Mouse (Mus musculus) CH12.LX (cell line): Measurements from ENCODE around the gene Acaca. TPM values are rescaled to one million over a fixed set of nuclear protein-coding genes. Genes with fewer than 3 reads are reported as not detected.

ENCODE experiments used
- DNase-seq: peaks from one replicate; pipeline ENCODE4 v3.0.0-alpha.2; 2013; ENCODE audit errors: extremely low read depth
- H3K27ac ChIP-seq: 2 replicates; pipeline ENCODE4 v1.5.1; 2012; ENCODE audit warnings: low read depth, mild to moderate bottlenecking, control low read depth, moderate library complexity; ENCODE audit not compliant: insufficient read depth
- H3K27me3 ChIP-seq: replicated peaks from 2 replicates; pipeline ENCODE3; 2012; ENCODE audit warnings: inconsistent platforms
- H3K36me3 ChIP-seq, 2 experiments: replicated peaks in 1 of 2; 2 replicates each; pipeline versions ENCODE3 to v1.6.1; 2012; ENCODE audit warnings: inconsistent platforms in 1 of 2, low read length in 1 of 2, mild to moderate bottlenecking in 1 of 2, mixed read lengths in 1 of 2, moderate library complexity in 1 of 2; ENCODE audit not compliant: control insufficient read depth in 1 of 2, insufficient read depth in 1 of 2
- H3K4me1 ChIP-seq, 2 experiments: 2 replicates each; pipeline ENCODE4 v1.6.1; 2012; ENCODE audit warnings: inconsistent platforms in 1 of 2, moderate library complexity in 1 of 2; ENCODE audit not compliant: insufficient read depth in 2 of 2, control insufficient read depth in 1 of 2
- H3K4me2 ChIP-seq: 2 replicates; pipeline ENCODE4 v1.6.1; 2012; ENCODE audit warnings: low read depth, mild to moderate bottlenecking, control low read depth; ENCODE audit not compliant: poor library complexity, insufficient read depth, severe bottlenecking
- H3K4me3 ChIP-seq, 3 experiments: fragments of 150-350 bp in 1 of 3; sonication (generic) in 1 of 3; replicated peaks in 1 of 3; 2 replicates each; pipeline versions ENCODE3 to v1.5.1; 2011 to 2012; ENCODE audit warnings: low read depth in 2 of 3, low read length in 2 of 3, mild to moderate bottlenecking in 2 of 3, moderate library complexity in 2 of 3, control low read depth in 1 of 3, improper control_type of control experiment in 1 of 3, inconsistent platforms in 1 of 3, mixed read lengths in 1 of 3; ENCODE audit not compliant: poor library complexity in 1 of 3
- H3K79me2 ChIP-seq: replicated peaks from 2 replicates; pipeline ENCODE4 v1.6.1; 2012; ENCODE audit warnings: mild to moderate bottlenecking, moderate library complexity; ENCODE audit not compliant: control insufficient read depth, poor library complexity, insufficient read depth, severe bottlenecking; ENCODE audit errors: extremely low read depth
- H3K9ac ChIP-seq: 2 replicates; pipeline ENCODE4 v1.6.1; 2012; ENCODE audit warnings: low read depth, mild to moderate bottlenecking, control low read depth, moderate library complexity; ENCODE audit not compliant: insufficient read depth
- H3K9me3 ChIP-seq: replicated peaks from 2 replicates; pipeline ENCODE3; 2012; ENCODE audit warnings: low read length, inconsistent platforms, mixed read lengths
- CHD1 ChIP-seq: IDR thresholded peaks from 2 replicates; pipeline ENCODE4 v1.6.1; 2012; ENCODE audit warnings: low read depth, low read length, improper control_type of control experiment, inconsistent platforms
- CHD2 ChIP-seq: IDR thresholded peaks from 2 replicates; pipeline ENCODE4 v1.6.1; 2011; ENCODE audit warnings: low read length, improper control_type of control experiment
- E2F4 ChIP-seq: IDR thresholded peaks from 2 replicates; pipeline ENCODE4 v1.6.1; 2011; ENCODE audit warnings: low read depth, low read length, improper control_type of control experiment; ENCODE audit not compliant: insufficient replicate concordance
- ELF1 ChIP-seq: IDR thresholded peaks from 2 replicates; pipeline ENCODE4 v1.6.1; 2014; ENCODE audit warnings: low read depth, mild to moderate bottlenecking, inconsistent platforms, low read length, improper control_type of control experiment
- ETS1 ChIP-seq: conservative IDR thresholded peaks from 2 replicates; pipeline ENCODE4 v1.6.1; 2012; ENCODE audit warnings: low read depth, mild to moderate bottlenecking, inconsistent platforms, low read length, improper control_type of control experiment, moderate library complexity
- GABPA ChIP-seq: IDR thresholded peaks from 2 replicates; pipeline ENCODE4 v1.6.1; 2012; ENCODE audit warnings: low read depth, low read length, improper control_type of control experiment, inconsistent platforms; ENCODE audit not compliant: insufficient replicate concordance
- HCFC1 ChIP-seq: IDR thresholded peaks from 2 replicates; pipeline ENCODE4 v1.6.1; 2012; ENCODE audit warnings: low read depth, mild to moderate bottlenecking, inconsistent platforms, low read length, improper control_type of control experiment
- IRF4 ChIP-seq: IDR thresholded peaks from 2 replicates; pipeline ENCODE4 v1.6.1; 2014; ENCODE audit warnings: low read depth, mild to moderate bottlenecking, inconsistent platforms, low read length, improper control_type of control experiment
- JUND ChIP-seq: conservative IDR thresholded peaks from 2 replicates; pipeline ENCODE4 v1.6.1; 2011; ENCODE audit warnings: low read depth, low read length, improper control_type of control experiment
- MAFK ChIP-seq: IDR thresholded peaks from 2 replicates; pipeline ENCODE4 v1.6.1; 2011; ENCODE audit warnings: low read length, improper control_type of control experiment; ENCODE audit not compliant: insufficient replicate concordance
- MAX ChIP-seq: IDR thresholded peaks from 2 replicates; pipeline ENCODE4 v1.6.1; 2011; ENCODE audit warnings: low read length, improper control_type of control experiment
- MAZ ChIP-seq: IDR thresholded peaks from 2 replicates; pipeline ENCODE4 v1.6.1; 2012; ENCODE audit warnings: low read depth, mild to moderate bottlenecking, inconsistent platforms, low read length, improper control_type of control experiment, moderate library complexity
- MYC ChIP-seq: IDR thresholded peaks from 2 replicates; pipeline ENCODE4 v1.6.1; 2011; ENCODE audit warnings: low read depth, mild to moderate bottlenecking, improper control_type of control experiment, low read length
- NRF1 ChIP-seq: IDR thresholded peaks from 2 replicates; pipeline ENCODE4 v1.6.1; 2014; ENCODE audit warnings: low read depth, mild to moderate bottlenecking, inconsistent platforms, low read length, improper control_type of control experiment, moderate library complexity
- PAX5 ChIP-seq: IDR thresholded peaks from 2 replicates; pipeline ENCODE4 v1.6.1; 2012; ENCODE audit warnings: low read length, inconsistent platforms, mixed read lengths
- POLR2A ChIP-seq: IDR thresholded peaks from 2 replicates; pipeline ENCODE4 v1.6.1; 2011; ENCODE audit warnings: low read depth, mild to moderate bottlenecking, improper control_type of control experiment, low read length
- RAD21 ChIP-seq: IDR thresholded peaks from 2 replicates; pipeline ENCODE4 v1.6.1; 2011; ENCODE audit warnings: low read depth, mild to moderate bottlenecking, low read length, improper control_type of control experiment, moderate library complexity
- RCOR1 ChIP-seq: conservative IDR thresholded peaks from 2 replicates; pipeline ENCODE4 v1.6.1; 2012; ENCODE audit warnings: low read depth, mild to moderate bottlenecking, inconsistent platforms, low read length, improper control_type of control experiment
- SMC3 ChIP-seq: IDR thresholded peaks from 2 replicates; pipeline ENCODE4 v1.6.1; 2011; ENCODE audit warnings: low read depth, low read length, improper control_type of control experiment
- TCF12 ChIP-seq: IDR thresholded peaks from 2 replicates; pipeline ENCODE4 v1.6.1; 2014; ENCODE audit warnings: low read depth, mild to moderate bottlenecking, inconsistent platforms, low read length, improper control_type of control experiment
- UBTF ChIP-seq: IDR thresholded peaks from 2 replicates; pipeline ENCODE4 v1.6.1; 2012; ENCODE audit warnings: low read depth, mild to moderate bottlenecking, inconsistent platforms, low read length, improper control_type of control experiment, moderate library complexity
- USF1 ChIP-seq: IDR thresholded peaks from 2 replicates; pipeline ENCODE4 v1.6.1; 2014; ENCODE audit warnings: low read depth, mild to moderate bottlenecking, inconsistent platforms, low read length, improper control_type of control experiment
- ZNF384 ChIP-seq: IDR thresholded peaks from 2 replicates; pipeline ENCODE4 v1.6.1; 2012; ENCODE audit warnings: low read depth, low read length, improper control_type of control experiment, inconsistent platforms
- dilution Hi-C: fragments of 300-500 bp; cut with MboI; formaldehyde crosslinking; loops from 2 replicates; pipeline ENCODE4 v1.14.3; 2020; ENCODE audit warnings: low sequenced_read_pairs; ENCODE audit not compliant: extremely low pct_unique_long_range_greater_than_20kb, extremely low pct_ligation_motif_present
- in situ Hi-C: fragments of 300-500 bp; cut with MboI; formaldehyde crosslinking; loops from 3 replicates; pipeline ENCODE4 v1.14.3; 2019; ENCODE audit warnings: low sequenced_read_pairs, low pct_ligation_motif_present, low pct_unique_long_range_greater_than_20kb, mixed read lengths
- polyA plus RNA-seq: library from polyadenylated mRNA; unstranded; fragments of >175 nt; gene quantifications from 2 replicates; pipeline ENCODE4 v1.2.1, GENCODE M21; 2012; ENCODE audit warnings: low read depth; ENCODE audit not compliant: insufficient read length
- total RNA-seq, 2 experiments: library from RNA; depleted of rRNA; stranded (reverse); fragments of 300-350 nt in 1 of 2; fragments of >200 nt in 1 of 2; gene quantifications; 2 replicates each; pipeline ENCODE4 v1.2.3; 2012 to 2014

Acaca gene
- total and polyA plus RNA-seq, 3 experiments, result 36.9 to 62.6 (median 61.7) TPM

- Histone ChIP-seq H3K9me3 (no peaks in the 10 kb centered on the region), H3K4me2 (no peak overlapping the region), H3K4me1 (peaks cover 0 to 4% of the 10 kb centered on the region in 2 experiments; a peak in 2 of 4 replicates), H3K9ac (no peak overlapping the region), H3K27me3 (peaks cover 16% of the 10 kb centered on the region), H3K36me3 (no peaks in the 10 kb centered on the region), H3K4me3 (no peak overlapping the region), H3K27ac (no peak overlapping the region), H3K79me2 (no peaks in the 10 kb centered on the region)
- dilution Hi-C loops (no loop called here), in situ Hi-C loops (no loop called here)
- DNase-seq, result no peak
- TF ChIP-seq MAZ, result no peak
- no peak for TF ChIP-seq TCF12
- no peak for TF ChIP-seq ZNF384
- TF ChIP-seq POLR2A, result no peak
- TF ChIP-seq JUND, result no peak
- TF ChIP-seq HCFC1, result no peak
- no peak for TF ChIP-seq IRF4
- no peak for TF ChIP-seq CHD2
- TF ChIP-seq MAX, result no peak
- TF ChIP-seq CHD1, result no peak
- TF ChIP-seq RCOR1, result no peak
- no peak for TF ChIP-seq MYC
- TF ChIP-seq NRF1, result no peak
- TF ChIP-seq MAFK, result no peak
- no peak for TF ChIP-seq UBTF
- TF ChIP-seq ETS1, result no peak
Observed at GRCm38 (mm10) chr11:84145201-84145798, 15.8 kb downstream of the Acaca start.

- no peak overlapping the region for H3K27ac ChIP-seq
- no peak overlapping the region for H3K4me2 ChIP-seq
- no peaks in the 10 kb centered on the region for H3K79me2 ChIP-seq
- dilution Hi-C loops, result no loop called here
- in situ Hi-C loops, result no loop called here
- no peak for TF ChIP-seq GABPA
- TF ChIP-seq IRF4, result no peak
- TF ChIP-seq SMC3, result no peak
- TF ChIP-seq RAD21, result no peak
- no peak for TF ChIP-seq USF1
- TF ChIP-seq MAFK, result no peak
- no peak for TF ChIP-seq CHD1
- TF ChIP-seq E2F4, result no peak
- no peak for TF ChIP-seq ELF1
- no peak for TF ChIP-seq PAX5
- no peak for DNase-seq
- H3K9ac ChIP-seq, result no peak overlapping the region
- peaks cover 16% of the 10 kb centered on the region for H3K27me3 ChIP-seq
- H3K36me3 ChIP-seq, result no peaks in the 10 kb centered on the region
- H3K4me3 ChIP-seq, result no peak overlapping the region
- no peaks in the 10 kb centered on the region for H3K9me3 ChIP-seq
- peaks cover 0 to 4% of the 10 kb centered on the region in 2 experiments; a peak in 2 of 4 replicates for H3K4me1 ChIP-seq
Observed at GRCm38 (mm10) chr11:84146081-84146480, 16.6 kb downstream of the Acaca start.
